Mouse (Mus musculus): ENCODE results near the gene Arhgap32. TPM values are rescaled to one million over a fixed set of nuclear protein-coding genes. Genes with fewer than 3 reads are reported as not detected.
"Not testable (repeated sequence)": the region's sequence is repeated elsewhere in the genome, so short reads cannot be mapped to it uniquely, and the experiment has no call there.

Arhgap32 gene
- polyA plus RNA-seq, 1 experiment from 2014 or later = 16.6 TPM

- H3K27ac ChIP-seq = no peak overlapping the region
- H3K9me3 ChIP-seq (ENCODE audit: control insufficient read depth, low read length) = no peaks in the 10 kb centered on the region
- no peak for DNase-seq (ENCODE audit: low spot score)
- no peak overlapping the region for H3K4me3 ChIP-seq (replicated peaks; ENCODE audit: low read length)
- no peak overlapping the region for H3K4me2 ChIP-seq (replicated peaks)
- H3K9ac ChIP-seq = no peak overlapping the region
- H3K27me3 ChIP-seq (ENCODE audit: control insufficient read depth, insufficient read depth, low read length) = no peaks in the 10 kb centered on the region
- WGBS = 77% methylated on average over 3 of the region's 3 CpGs
- no peaks in the 10 kb centered on the region for H3K4me1 ChIP-seq (replicated peaks; ENCODE audit: control insufficient read depth, insufficient read depth, low read length)
- ATAC-seq (ENCODE audit: low FRiP score) = no peak
- H3K36me3 ChIP-seq (replicated peaks; ENCODE audit: control insufficient read depth, insufficient read depth) = 0 out of 2 replicates have a peak, but pooled peaks cover 7% of the 10 kb centered on the region
Observed at GRCm38 (mm10) chr9:32149241-32149640, 33.3 kb downstream of the Arhgap32 start.

GRCm38 (mm10) chr9:32149836-32150642 is 34.1 kb downstream of the Arhgap32 start:
- Histone ChIP-seq H3K9me3 (ENCODE audit: control insufficient read depth, low read length) (no peaks in the 10 kb centered on the region), H3K4me2 (replicated peaks) (no peak overlapping the region), H3K9ac (no peak overlapping the region), H3K27ac (no peak overlapping the region), H3K4me3 (replicated peaks; ENCODE audit: low read length) (no peak overlapping the region), H3K27me3 (ENCODE audit: control insufficient read depth, insufficient read depth, low read length) (no peaks in the 10 kb centered on the region), H3K4me1 (replicated peaks; ENCODE audit: control insufficient read depth, insufficient read depth, low read length) (no peaks in the 10 kb centered on the region), H3K36me3 (replicated peaks; ENCODE audit: control insufficient read depth, insufficient read depth) (0 out of 2 replicates have a peak, but pooled peaks cover 7% of the 10 kb centered on the region)
- WGBS = 92% methylated on average over 11 of the region's 11 CpGs
- no peak for ATAC-seq (ENCODE audit: low FRiP score)
- DNase-seq (ENCODE audit: low spot score) = no peak

GRCm38 (mm10) chr9:32154727-32155371 is 38.9 kb downstream of the Arhgap32 start:
- Histone ChIP-seq H3K9me3 (ENCODE audit: control insufficient read depth, low read length) (no peaks in the 10 kb centered on the region), H3K9ac (no peak overlapping the region), H3K27me3 (ENCODE audit: control insufficient read depth, insufficient read depth, low read length) (no peaks in the 10 kb centered on the region), H3K36me3 (replicated peaks; ENCODE audit: control insufficient read depth, insufficient read depth) (0 out of 2 replicates have a peak, but pooled peaks cover 7% of the 10 kb centered on the region), H3K4me3 (replicated peaks; ENCODE audit: low read length) (no peak overlapping the region), H3K4me1 (replicated peaks; ENCODE audit: control insufficient read depth, insufficient read depth, low read length) (no peaks in the 10 kb centered on the region), H3K4me2 (replicated peaks) (no peak overlapping the region), H3K27ac (no peak overlapping the region)
- DNase-seq (ENCODE audit: low spot score) (no peak), ATAC-seq (ENCODE audit: low FRiP score) (no peak)
- 90% methylated on average over 3 of the region's 3 CpGs for WGBS

- Histone ChIP-seq H3K4me2 (replicated peaks) (no peak overlapping the region), H3K27ac (no peak overlapping the region), H3K4me1 (replicated peaks; ENCODE audit: control insufficient read depth, insufficient read depth, low read length) (0 out of 2 replicates have a peak, but pooled peaks cover under 1% of the 10 kb centered on the region), H3K4me3 (replicated peaks; ENCODE audit: low read length) (no peak overlapping the region), H3K27me3 (ENCODE audit: control insufficient read depth, insufficient read depth, low read length) (no peaks in the 10 kb centered on the region), H3K9ac (no peak overlapping the region), H3K9me3 (ENCODE audit: control insufficient read depth, low read length) (no peaks in the 10 kb centered on the region), H3K36me3 (replicated peaks; ENCODE audit: control insufficient read depth, insufficient read depth) (0 out of 2 replicates have a peak, but pooled peaks cover 7% of the 10 kb centered on the region)
- 65% methylated on average over 4 of the region's 4 CpGs for WGBS
- DNase-seq (ENCODE audit: low spot score) (no peak), ATAC-seq (ENCODE audit: low FRiP score) (no peak)
Observed at GRCm38 (mm10) chr9:32156706-32157105, 40.8 kb downstream of the Arhgap32 start.

GRCm38 (mm10) chr9:32157201-32157600 is 41.3 kb downstream of the Arhgap32 start:
- WGBS = 75% methylated on average over 3 of the region's 3 CpGs
- no peaks in the 10 kb centered on the region for H3K27me3 ChIP-seq (ENCODE audit: control insufficient read depth, insufficient read depth, low read length)
- DNase-seq (ENCODE audit: low spot score) = no peak
- ATAC-seq (ENCODE audit: low FRiP score) = no peak
- peaks cover 5% of the 10 kb centered on the region; the same call in 1 of the 2 replicates for H3K4me1 ChIP-seq (replicated peaks; ENCODE audit: control insufficient read depth, insufficient read depth, low read length)
- H3K4me3 ChIP-seq (replicated peaks; ENCODE audit: low read length) = no peak overlapping the region
- H3K9me3 ChIP-seq (ENCODE audit: control insufficient read depth, low read length) = no peaks in the 10 kb centered on the region
- no peak overlapping the region for H3K9ac ChIP-seq
- 0 out of 2 replicates have a peak, but pooled peaks cover 7% of the 10 kb centered on the region for H3K36me3 ChIP-seq (replicated peaks; ENCODE audit: control insufficient read depth, insufficient read depth)
- H3K4me2 ChIP-seq (replicated peaks) = no peak overlapping the region
- H3K27ac ChIP-seq = no peak overlapping the region

- Histone ChIP-seq H3K27ac (no peak overlapping the region), H3K4me1 (replicated peaks; ENCODE audit: control insufficient read depth, insufficient read depth, low read length) (peaks cover 5% of the 10 kb centered on the region; the same call in 1 of the 2 replicates), H3K4me2 (replicated peaks) (no peak overlapping the region), H3K9ac (no peak overlapping the region), H3K4me3 (replicated peaks; ENCODE audit: low read length) (no peak overlapping the region), H3K27me3 (ENCODE audit: control insufficient read depth, insufficient read depth, low read length) (no peaks in the 10 kb centered on the region), H3K9me3 (ENCODE audit: control insufficient read depth, low read length) (no peaks in the 10 kb centered on the region), H3K36me3 (replicated peaks; ENCODE audit: control insufficient read depth, insufficient read depth) (no peaks in the 10 kb centered on the region)
- peak; percentile 77; the same call in 1 of the 2 replicates for ATAC-seq (ENCODE audit: low FRiP score)
- WGBS = 28% methylated on average over 3 of the region's 3 CpGs
- DNase-seq (ENCODE audit: low spot score) = peak; percentile 87
Observed at GRCm38 (mm10) chr9:32158837-32159543, 43.1 kb downstream of the Arhgap32 start.

- no peak overlapping the region for H3K4me2 ChIP-seq (replicated peaks)
- H3K4me1 ChIP-seq (replicated peaks; ENCODE audit: control insufficient read depth, insufficient read depth, low read length) = peaks cover 5% of the 10 kb centered on the region; the same call in 1 of the 2 replicates
- WGBS = 79% methylated on average over 3 of the region's 3 CpGs
- no peak overlapping the region for H3K4me3 ChIP-seq (replicated peaks; ENCODE audit: low read length)
- DNase-seq (ENCODE audit: low spot score) (no peak), ATAC-seq (ENCODE audit: low FRiP score) (no peak)
- H3K9ac ChIP-seq = no peak overlapping the region
- no peaks in the 10 kb centered on the region for H3K27me3 ChIP-seq (ENCODE audit: control insufficient read depth, insufficient read depth, low read length)
- no peaks in the 10 kb centered on the region for H3K9me3 ChIP-seq (ENCODE audit: control insufficient read depth, low read length)
- no peak overlapping the region for H3K27ac ChIP-seq
- no peaks in the 10 kb centered on the region for H3K36me3 ChIP-seq (replicated peaks; ENCODE audit: control insufficient read depth, insufficient read depth)
Observed at GRCm38 (mm10) chr9:32159724-32160123, 43.8 kb downstream of the Arhgap32 start.

- peaks cover 5% of the 10 kb centered on the region; the same call in 1 of the 2 replicates for H3K4me1 ChIP-seq (replicated peaks; ENCODE audit: control insufficient read depth, insufficient read depth, low read length)
- no peaks in the 10 kb centered on the region for H3K9me3 ChIP-seq (ENCODE audit: control insufficient read depth, low read length)
- no peaks in the 10 kb centered on the region for H3K27me3 ChIP-seq (ENCODE audit: control insufficient read depth, insufficient read depth, low read length)
- ATAC-seq (ENCODE audit: low FRiP score) (no peak), DNase-seq (ENCODE audit: low spot score) (no peak)
- H3K9ac ChIP-seq = no peak overlapping the region
- no peak overlapping the region for H3K4me3 ChIP-seq (replicated peaks; ENCODE audit: low read length)
- H3K36me3 ChIP-seq (replicated peaks; ENCODE audit: control insufficient read depth, insufficient read depth) = no peaks in the 10 kb centered on the region
- H3K27ac ChIP-seq = no peak overlapping the region
- WGBS = 82% methylated on average over 2 of the region's 2 CpGs
- H3K4me2 ChIP-seq (replicated peaks) = no peak overlapping the region
Observed at GRCm38 (mm10) chr9:32162792-32163191, 46.9 kb downstream of the Arhgap32 start.

- H3K9ac ChIP-seq; H3K4me2 ChIP-seq (replicated peaks); DNase-seq (ENCODE audit: low spot score); ATAC-seq (ENCODE audit: low FRiP score); H3K36me3 ChIP-seq (replicated peaks; ENCODE audit: control insufficient read depth, insufficient read depth); H3K4me3 ChIP-seq (replicated peaks; ENCODE audit: low read length); H3K4me1 ChIP-seq (replicated peaks; ENCODE audit: control insufficient read depth, insufficient read depth, low read length); H3K27ac ChIP-seq; H3K27me3 ChIP-seq (ENCODE audit: control insufficient read depth, insufficient read depth, low read length); H3K9me3 ChIP-seq (ENCODE audit: control insufficient read depth, low read length): not testable (repeated sequence)
- 83% methylated on average over 6 of the region's 6 CpGs for WGBS
Observed at GRCm38 (mm10) chr9:32163820-32164219, 47.9 kb downstream of the Arhgap32 start.

All from hindbrain, embryonic 14.5 days (tissue).